Mouse (Mus musculus): ENCODE measurements around the gene Rab27a.

DNA sequence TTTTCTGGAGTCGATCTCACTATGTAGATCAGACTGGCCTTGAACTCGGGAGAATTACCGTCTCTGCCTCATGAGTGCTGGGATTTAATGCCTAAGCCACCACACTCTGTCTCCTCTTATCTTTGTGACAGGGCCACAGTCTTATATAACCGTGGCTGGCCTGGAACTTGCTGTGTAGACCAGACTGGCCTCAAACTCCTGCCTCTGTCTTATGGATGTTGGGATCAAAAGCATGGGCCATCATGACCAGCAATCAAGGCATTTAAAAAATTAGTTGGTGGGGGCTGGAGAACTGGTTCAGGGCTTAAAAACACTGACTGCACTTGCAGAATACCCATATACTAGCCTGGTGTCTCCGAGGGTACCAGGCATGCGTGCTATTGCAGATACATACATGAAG lies 4.6 kb upstream of the Rab27a start, which contains the start of gene Pigb:
- TF ChIP-seq CTCF (IDR thresholded peaks at IDR 0.05; ENCODE audit: insufficient read depth, low read length) (no peak), POLR2A (IDR thresholded peaks at IDR 0.05; ENCODE audit: borderline replicate concordance, extremely low read depth, low read depth, low read length) (no peak)
